Mouse (Mus musculus) skeletal muscle tissue, postnatal 0 days (tissue): ENCODE measurements around the gene Oxtr. TPM values are rescaled to one million over a fixed set of nuclear protein-coding genes. Genes with fewer than 3 reads are reported as not detected.

Experiments
- polyA plus RNA-seq: library from polyadenylated mRNA; unstranded; fragments of >200 nt; fragmentation: Nextera tagmentation; extraction: Ambion mirVana; gene quantifications from 2 replicates; pipeline ENCODE4 v1.2.1, GENCODE M21; 2015

Gene Oxtr
- polyA plus RNA-seq: 0.10 and 0.18 TPM in 2 replicates

GRCm38 (mm10) chr6:112489910-112490559, at the start of gene Oxtr:
Gene Oxtr (minus strand): TSS chr6:112489943.

DNA sequence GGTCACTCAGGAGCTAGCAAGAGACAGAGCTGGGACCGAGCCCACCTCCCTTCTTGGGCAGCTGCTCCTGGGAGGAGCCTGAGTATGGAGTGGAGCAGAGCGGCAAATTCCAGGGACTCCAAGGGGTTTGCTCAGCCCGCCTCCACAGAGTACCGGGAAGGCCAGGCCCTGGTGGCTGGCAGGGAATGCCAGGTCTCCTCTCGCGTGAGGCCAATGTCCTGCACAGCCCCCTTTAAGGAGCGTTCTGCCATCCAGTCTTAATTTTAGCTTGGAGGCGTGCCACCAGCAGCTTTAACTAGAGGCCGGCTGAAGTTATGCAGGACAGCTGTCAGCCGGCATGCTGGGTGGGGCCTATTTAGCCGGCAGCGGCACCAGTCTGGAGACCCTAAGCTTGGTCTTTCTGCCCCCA, 30.4 kb downstream of the Oxtr start, which contains the start of gene Cav3:
Gene Cav3, plus strand, starts transcription at position 165 of the 409 bp plus-strand sequence.

Other genes with a start within 250 kb of the Oxtr start
- 199 and 248 TPM in 2 replicates for gene Lmcd1, start 216.2 kb downstream of the Oxtr start, polyA plus RNA-seq
- 5.1 and 7.4 TPM in 2 replicates for gene Ssu2, start 101.9 kb downstream of the Oxtr start, polyA plus RNA-seq
- gene Cav3, start 30.4 kb downstream of the Oxtr start, polyA plus RNA-seq: 287 and 315 TPM in 2 replicates
- gene Rad18, start 206.7 kb upstream of the Oxtr start, polyA plus RNA-seq: 7.9 and 8.7 TPM in 2 replicates